Mouse (Mus musculus): ENCODE measurements around the gene Cox4i1.

DNA sequence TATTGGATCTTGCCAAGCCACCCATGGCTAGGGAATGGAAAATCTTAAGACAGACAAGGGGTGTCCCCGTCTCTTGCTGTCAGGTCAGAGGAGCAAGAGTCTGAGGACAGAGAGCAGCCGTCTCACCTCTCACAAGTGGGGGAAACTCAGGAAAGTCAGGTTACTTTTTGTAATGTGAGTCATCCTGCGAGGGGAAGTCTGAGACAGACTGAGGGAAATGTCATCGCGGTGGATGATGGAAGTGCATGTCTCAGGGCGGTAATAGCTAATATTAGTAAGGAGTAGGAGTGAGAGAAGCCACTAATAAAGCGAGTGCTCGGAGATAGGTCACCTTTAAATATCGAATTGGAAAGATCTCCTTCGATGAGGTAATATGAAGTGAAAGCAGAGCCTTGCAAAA lies 41.2 kb downstream of the Cox4i1 start:
- TF ChIP-seq POLR2A (IDR thresholded peaks at IDR 0.05; ENCODE audit: borderline replicate concordance, insufficient read depth, low read length): no peak
- no peak for TF ChIP-seq CTCF (IDR thresholded peaks at IDR 0.05; ENCODE audit: borderline replicate concordance, insufficient read depth, low read depth, low read length)
